Mouse (Mus musculus): ENCODE measurements around the gene Zfp804b. TPM values are rescaled to one million over a fixed set of nuclear protein-coding genes. Genes with fewer than 3 reads are reported as not detected.

The Zfp804b gene
- polyA plus RNA-seq, 1 experiment from 2014 or later, result 0.60 TPM

- ATAC-seq (ENCODE audit: low FRiP score), result no peak
- H3K9me3 ChIP-seq, result no peaks in the 10 kb centered on the region
- no peaks in the 10 kb centered on the region for H3K36me3 ChIP-seq (replicated peaks)
- no peaks in the 10 kb centered on the region; the same call in 1 of the 2 replicates for H3K4me1 ChIP-seq
- H3K27ac ChIP-seq, result no peak overlapping the region
- WGBS, result 14% methylated on average over 3 of the region's 3 CpGs
- no peak overlapping the region for H3K4me3 ChIP-seq (replicated peaks)
- H3K27me3 ChIP-seq, result no peaks in the 10 kb centered on the region
- no peak overlapping the region for H3K9ac ChIP-seq
- H3K4me2 ChIP-seq, result no peak overlapping the region
Measured at GRCm38 (mm10) chr5:7007468-7007867, 337.1 kb downstream of the Zfp804b start.

- no peak for ATAC-seq (ENCODE audit: low FRiP score)
- H3K27me3 ChIP-seq, result no peaks in the 10 kb centered on the region
- H3K4me3 ChIP-seq (replicated peaks), result no peak overlapping the region
- no peak overlapping the region for H3K4me2 ChIP-seq
- H3K27ac ChIP-seq, result no peak overlapping the region
- no peaks in the 10 kb centered on the region for H3K36me3 ChIP-seq (replicated peaks)
- no peak overlapping the region for H3K9ac ChIP-seq
- 85% methylated on average over 4 of the region's 4 CpGs for WGBS
- no peaks in the 10 kb centered on the region for H3K4me1 ChIP-seq
- H3K9me3 ChIP-seq, result no peaks in the 10 kb centered on the region
Measured at GRCm38 (mm10) chr5:6983993-6984392, 360.6 kb downstream of the Zfp804b start.

GRCm38 (mm10) chr5:6934837-6935236 is 409.7 kb downstream of the Zfp804b start:
- Histone ChIP-seq H3K4me1 (no peaks in the 10 kb centered on the region), H3K9ac (no peak overlapping the region), H3K4me2 (no peak overlapping the region), H3K9me3 (no peaks in the 10 kb centered on the region), H3K36me3 (replicated peaks) (no peaks in the 10 kb centered on the region), H3K27ac (no peak overlapping the region), H3K27me3 (no peaks in the 10 kb centered on the region), H3K4me3 (replicated peaks) (no peak overlapping the region)
- ATAC-seq (ENCODE audit: low FRiP score), result no peak
- WGBS, result 68% methylated on average over 1 of the region's 1 CpGs

GRCm38 (mm10) chr5:6911290-6911689 is 433.3 kb downstream of the Zfp804b start:
- H3K27ac ChIP-seq, result no peak overlapping the region
- H3K9ac ChIP-seq, result no peak overlapping the region
- ATAC-seq (ENCODE audit: low FRiP score), result no peak
- no peaks in the 10 kb centered on the region for H3K36me3 ChIP-seq (replicated peaks)
- WGBS, result 97% methylated on average over 3 of the region's 3 CpGs
- H3K9me3 ChIP-seq, result no peaks in the 10 kb centered on the region
- no peak overlapping the region for H3K4me2 ChIP-seq
- no peak overlapping the region for H3K4me3 ChIP-seq (replicated peaks)
- no peaks in the 10 kb centered on the region for H3K27me3 ChIP-seq
- no peaks in the 10 kb centered on the region for H3K4me1 ChIP-seq

- no peaks in the 10 kb centered on the region for H3K4me1 ChIP-seq
- no peaks in the 10 kb centered on the region for H3K9me3 ChIP-seq
- H3K4me3 ChIP-seq (replicated peaks), result no peak overlapping the region
- no peak overlapping the region for H3K27ac ChIP-seq
- no peak overlapping the region for H3K9ac ChIP-seq
- no peak for ATAC-seq (ENCODE audit: low FRiP score)
- H3K27me3 ChIP-seq, result no peaks in the 10 kb centered on the region
- H3K36me3 ChIP-seq (replicated peaks), result no peaks in the 10 kb centered on the region
- no peak overlapping the region for H3K4me2 ChIP-seq
Measured at GRCm38 (mm10) chr5:6881396-6881795, 463.2 kb downstream of the Zfp804b start.

GRCm38 (mm10) chr5:6871566-6871965 is 473.0 kb downstream of the Zfp804b start:
- H3K27me3 ChIP-seq, result no peaks in the 10 kb centered on the region
- H3K27ac ChIP-seq, result no peak overlapping the region
- 84% methylated on average over 6 of the region's 6 CpGs for WGBS
- no peaks in the 10 kb centered on the region for H3K36me3 ChIP-seq (replicated peaks)
- H3K9me3 ChIP-seq, result no peaks in the 10 kb centered on the region
- no peaks in the 10 kb centered on the region for H3K4me1 ChIP-seq
- no peak for ATAC-seq (ENCODE audit: low FRiP score)
- H3K9ac ChIP-seq, result no peak overlapping the region
- H3K4me2 ChIP-seq, result no peak overlapping the region
- H3K4me3 ChIP-seq (replicated peaks), result no peak overlapping the region

- no peaks in the 10 kb centered on the region for H3K9me3 ChIP-seq
- H3K4me2 ChIP-seq, result no peak overlapping the region
- no peak overlapping the region for H3K9ac ChIP-seq
- H3K27me3 ChIP-seq, result no peaks in the 10 kb centered on the region
- no peak overlapping the region for H3K27ac ChIP-seq
- ATAC-seq (ENCODE audit: low FRiP score), result no peak
- H3K4me1 ChIP-seq, result no peaks in the 10 kb centered on the region
- H3K36me3 ChIP-seq (replicated peaks), result no peaks in the 10 kb centered on the region
- no peak overlapping the region for H3K4me3 ChIP-seq (replicated peaks)
Measured at GRCm38 (mm10) chr5:6870970-6871369, 473.6 kb downstream of the Zfp804b start.

- no peak overlapping the region for H3K9ac ChIP-seq
- no peak overlapping the region for H3K4me3 ChIP-seq (replicated peaks)
- H3K4me2 ChIP-seq, result no peak overlapping the region
- ATAC-seq (ENCODE audit: low FRiP score), result no peak
- WGBS, result 63% methylated on average over 2 of the region's 2 CpGs
- H3K27me3 ChIP-seq, result no peaks in the 10 kb centered on the region
- H3K9me3 ChIP-seq, result no peaks in the 10 kb centered on the region
- no peaks in the 10 kb centered on the region for H3K4me1 ChIP-seq
- no peaks in the 10 kb centered on the region for H3K36me3 ChIP-seq (replicated peaks)
- no peak overlapping the region for H3K27ac ChIP-seq
Measured at GRCm38 (mm10) chr5:6795396-6795795, 549.2 kb downstream of the Zfp804b start.

- H3K27ac ChIP-seq, result no peak overlapping the region
- H3K36me3 ChIP-seq (replicated peaks), result no peaks in the 10 kb centered on the region
- H3K27me3 ChIP-seq, result no peaks in the 10 kb centered on the region
- H3K4me2 ChIP-seq, result no peak overlapping the region
- ATAC-seq (ENCODE audit: low FRiP score), result no peak
- H3K9ac ChIP-seq, result no peak overlapping the region
- H3K4me1 ChIP-seq, result no peaks in the 10 kb centered on the region
- 81% methylated on average over 6 of the region's 6 CpGs for WGBS
- no peaks in the 10 kb centered on the region for H3K9me3 ChIP-seq
- H3K4me3 ChIP-seq (replicated peaks), result no peak overlapping the region
Measured at GRCm38 (mm10) chr5:6769357-6769892, 575.1 kb downstream of the Zfp804b start.

Other genes with a start within 250 kb of the Zfp804b start
- 0.59 TPM in 1 of 2 replicates, not detected in the other for gene Tex47, start 40.6 kb downstream of the Zfp804b start, polyA plus RNA-seq (2016; fragmentation: Nextera tagmentation; extraction: Ambion mirVana)